Mouse (Mus musculus) liver, embryonic 12.5 days (tissue): Measurements from ENCODE around the gene Gm10282. TPM values are rescaled to one million over a fixed set of nuclear protein-coding genes. Genes with fewer than 3 reads are reported as not detected.

ENCODE experiments used
- polyA plus RNA-seq: library from polyadenylated mRNA; unstranded; fragments of >200 nt; fragmentation: Nextera tagmentation; extraction: Ambion mirVana; gene quantifications from 2 replicates; pipeline ENCODE4 v1.2.1, GENCODE M21; 2016

Gene Gm10282
- polyA plus RNA-seq, 1 experiment from 2014 or later: 10.3 TPM

Other genes starting within 250 kb of the Gm10282 start
- gene Olfr373, start 222.1 kb downstream of the Gm10282 start, polyA plus RNA-seq: not detected in 2 replicates
- gene Olfr374, start 198.2 kb downstream of the Gm10282 start, polyA plus RNA-seq: not detected in 2 replicates
- 160 and 165 TPM in 2 replicates for gene Tpm4, start 170.3 kb downstream of the Gm10282 start, polyA plus RNA-seq
- 82.3 and 86.1 TPM in 2 replicates for gene Rab8a, start 144.1 kb downstream of the Gm10282 start, polyA plus RNA-seq
- 0.28 and 0.32 TPM in 2 replicates for gene Hsh2d, start 115.6 kb downstream of the Gm10282 start, polyA plus RNA-seq
- gene Cib3, start 92.4 kb downstream of the Gm10282 start, polyA plus RNA-seq: not detected in 2 replicates
- not detected in 2 replicates for gene Gm11034, start 91.6 kb downstream of the Gm10282 start, polyA plus RNA-seq
- gene Fam32a, start 85.5 kb downstream of the Gm10282 start, polyA plus RNA-seq: 42.7 and 43.0 TPM in 2 replicates
- 80.9 and 85.0 TPM in 2 replicates for gene Ap1m1, start 65.2 kb downstream of the Gm10282 start, polyA plus RNA-seq
- 5.7 and 6.0 TPM in 2 replicates for gene Klf2, start 13.8 kb upstream of the Gm10282 start, polyA plus RNA-seq
- gene Eps15l1, start 116.2 kb upstream of the Gm10282 start, polyA plus RNA-seq: 28.9 and 29.8 TPM in 2 replicates
- gene Calr3, start 138.6 kb upstream of the Gm10282 start, polyA plus RNA-seq: 1.0 and 1.1 TPM in 2 replicates
- 7.0 and 7.7 TPM in 2 replicates for gene 1700030K09Rik, start 138.6 kb upstream of the Gm10282 start, polyA plus RNA-seq
- gene Cherp, start 170.0 kb upstream of the Gm10282 start, polyA plus RNA-seq: 41.6 and 45.0 TPM in 2 replicates
- 17.1 and 17.7 TPM in 2 replicates for gene Slc35e1, start 187.4 kb upstream of the Gm10282 start, polyA plus RNA-seq
- gene Med26, start 243.0 kb upstream of the Gm10282 start, polyA plus RNA-seq: 11.3 and 11.6 TPM in 2 replicates